Mouse (Mus musculus) erythroblast, embryonic 14.5 days (primary cell): Measurements from ENCODE around the gene Syt14.

Source experiments
- GATA1 ChIP-seq: IDR thresholded peaks from 2 replicates; pipeline ENCODE4 v1.6.1; 2012; ENCODE audit warnings: low read length, inconsistent platforms, mixed read lengths
- TAL1 ChIP-seq: IDR thresholded peaks from 3 replicates; pipeline ENCODE4 v1.6.1; 2012; ENCODE audit warnings: low read length, inconsistent platforms, mixed read lengths

- TF ChIP-seq TAL1 (no peak), GATA1 (no peak)
These were observed 171.1 kb downstream of the Syt14 start for GRCm38 (mm10) chr1:192864440-192864839.
